Mouse (Mus musculus) hindbrain, embryonic 12.5 days (tissue): ENCODE data around the gene Cdr2. TPM values are rescaled to one million over a fixed set of nuclear protein-coding genes. Genes with fewer than 3 reads are reported as not detected.
"Not testable (repeated sequence)": the region's sequence is repeated elsewhere in the genome, so short reads cannot be mapped to it uniquely, and the experiment has no call there.

Experiments
- ATAC-seq: fragments of 200-750 bp; cut with Nextera tagmentation; 2 replicates; pipeline ENCODE4 v1.8.0; 2017; ENCODE audit warnings: moderate TSS enrichment; ENCODE audit not compliant: low FRiP score
- H3K27ac ChIP-seq: fragments of 300-500 bp; sonication (generic); 2 replicates; pipeline ENCODE4 v1.5.1; 2016; ENCODE audit warnings: mild to moderate bottlenecking
- H3K27me3 ChIP-seq: fragments of 300-500 bp; sonication (generic); 2 replicates; pipeline ENCODE4 v1.6.1; 2016; ENCODE audit warnings: mild to moderate bottlenecking
- H3K36me3 ChIP-seq: fragments of 300-500 bp; sonication (generic); 2 replicates; pipeline ENCODE4 v1.6.1; 2016; ENCODE audit warnings: mild to moderate bottlenecking
- H3K4me1 ChIP-seq: fragments of 300-500 bp; sonication (generic); 2 replicates; pipeline ENCODE4 v1.6.1; 2016
- H3K4me2 ChIP-seq: fragments of 300-500 bp; sonication (generic); replicated peaks from 2 replicates; pipeline ENCODE4 v1.6.1; 2016; ENCODE audit warnings: mild to moderate bottlenecking
- H3K4me3 ChIP-seq: fragments of 300-500 bp; sonication (generic); 2 replicates; pipeline ENCODE4 v1.5.1; 2016; ENCODE audit warnings: mild to moderate bottlenecking
- H3K9ac ChIP-seq: fragments of 300-500 bp; sonication (generic); 2 replicates; pipeline ENCODE4 v1.6.1; 2016; ENCODE audit warnings: mild to moderate bottlenecking, moderate library complexity
- H3K9me3 ChIP-seq: fragments of 300-500 bp; sonication (generic); replicated peaks from 2 replicates; pipeline ENCODE4 v1.6.1; 2016; ENCODE audit warnings: mild to moderate bottlenecking
- WGBS: fragments of 180-500 bp; shearing (Covaris S2); methylation state at CpG from one replicate; pipeline ENCODE4 v1.1.7; 2016; 5-methylcytosine and 5-hydroxymethylcytosine counted together
- polyA plus RNA-seq: library from polyadenylated mRNA; unstranded; fragments of >200 nt; fragmentation: Nextera tagmentation; extraction: Ambion mirVana; gene quantifications from 2 replicates; pipeline ENCODE4 v1.2.1, GENCODE M21; 2016

The Cdr2 gene
- polyA plus RNA-seq, 1 experiment from 2014 or later = 19.0 TPM

DNA sequence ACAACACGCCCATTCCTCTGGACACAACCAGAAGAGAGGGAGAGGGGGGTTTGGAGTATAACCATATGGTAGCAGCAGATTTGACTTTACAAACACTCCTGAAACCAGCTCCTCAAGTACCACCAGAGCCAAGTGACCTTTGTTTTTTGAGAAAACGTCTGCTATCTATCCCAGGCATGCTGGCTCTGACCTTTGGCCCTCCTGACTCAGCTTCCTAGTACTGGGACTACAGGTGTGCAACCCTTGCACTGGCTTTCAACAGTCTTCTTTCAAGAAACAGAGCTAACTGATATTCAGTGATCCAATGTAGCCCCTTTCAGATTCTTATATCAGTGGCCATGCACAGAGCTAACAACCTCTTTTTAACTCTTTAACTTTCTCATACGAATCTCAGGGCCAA is 20.2 kb downstream of the Cdr2 start:
- Histone ChIP-seq H3K27me3 (no peaks in the 10 kb centered on the region), H3K9me3 (no peaks in the 10 kb centered on the region)
- 79% methylated on average over 3 of the region's 3 CpGs for WGBS

DNA sequence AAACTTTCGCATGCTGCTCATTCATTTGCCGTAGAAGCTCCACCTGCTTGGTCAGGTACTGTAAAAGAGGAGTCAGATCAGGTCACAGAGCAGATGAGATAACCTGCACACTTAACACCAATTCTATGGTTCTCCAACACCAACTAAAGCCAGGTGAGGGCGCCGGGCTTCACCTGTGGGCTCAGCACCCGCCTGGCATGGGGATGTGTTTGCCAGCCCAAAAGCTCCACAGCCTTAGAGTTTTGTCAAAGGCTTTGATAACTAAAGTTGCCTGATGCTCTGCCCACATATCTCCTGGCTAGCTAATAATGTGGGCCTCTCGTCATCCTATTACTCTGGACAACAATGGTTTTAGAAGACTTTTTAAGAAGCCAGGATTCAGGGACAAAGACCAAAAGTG is 21.5 kb downstream of the Cdr2 start:
- Histone ChIP-seq H3K27ac (no peak overlapping the region), H3K4me2 (no peak overlapping the region), H3K9me3 (no peaks in the 10 kb centered on the region), H3K36me3 (peaks cover 44% of the 10 kb centered on the region), H3K4me1 (no peaks in the 10 kb centered on the region), H3K27me3 (no peaks in the 10 kb centered on the region), H3K4me3 (no peak overlapping the region), H3K9ac (no peak overlapping the region)
- ATAC-seq = no peak
- WGBS = 87% methylated on average over 6 of the region's 6 CpGs

More for the DNA sequence above, 20.2 kb downstream of the Cdr2 start:
- no peak overlapping the region for H3K9ac ChIP-seq
- no peaks in the 10 kb centered on the region for H3K4me1 ChIP-seq
- no peak overlapping the region for H3K27ac ChIP-seq
- H3K36me3 ChIP-seq = peaks cover 35% of the 10 kb centered on the region
- H3K4me3 ChIP-seq = no peak overlapping the region
- H3K4me2 ChIP-seq = no peak overlapping the region
- ATAC-seq = no peak

DNA sequence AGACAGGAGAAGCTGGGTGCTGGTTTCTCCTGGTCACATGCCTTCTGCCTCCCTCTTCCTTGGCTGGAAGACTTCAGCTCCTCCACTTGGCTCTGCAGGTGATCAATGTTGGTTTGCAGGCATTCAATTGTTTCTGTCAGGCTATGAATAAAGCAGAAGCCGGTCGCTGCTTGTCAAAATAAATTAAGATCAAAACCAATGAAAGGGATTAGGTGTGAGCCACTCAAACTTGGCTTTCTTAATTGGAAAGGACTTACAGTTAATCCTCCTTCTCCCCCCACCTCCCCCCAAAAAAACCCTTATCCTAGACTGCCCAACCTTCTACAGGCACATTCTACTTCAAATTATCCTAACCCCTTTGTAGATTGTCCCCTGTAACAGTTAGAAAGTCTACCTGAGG is 22.0 kb downstream of the Cdr2 start:
- Histone ChIP-seq H3K4me1 (no peaks in the 10 kb centered on the region), H3K4me2 (no peak overlapping the region), H3K36me3 (peaks cover 45% of the 10 kb centered on the region), H3K4me3 (no peak overlapping the region), H3K9me3 (no peaks in the 10 kb centered on the region), H3K27me3 (no peaks in the 10 kb centered on the region), H3K9ac (no peak overlapping the region), H3K27ac (no peak overlapping the region)
- WGBS = 78% methylated on average over 2 of the region's 2 CpGs
- no peak for ATAC-seq

DNA sequence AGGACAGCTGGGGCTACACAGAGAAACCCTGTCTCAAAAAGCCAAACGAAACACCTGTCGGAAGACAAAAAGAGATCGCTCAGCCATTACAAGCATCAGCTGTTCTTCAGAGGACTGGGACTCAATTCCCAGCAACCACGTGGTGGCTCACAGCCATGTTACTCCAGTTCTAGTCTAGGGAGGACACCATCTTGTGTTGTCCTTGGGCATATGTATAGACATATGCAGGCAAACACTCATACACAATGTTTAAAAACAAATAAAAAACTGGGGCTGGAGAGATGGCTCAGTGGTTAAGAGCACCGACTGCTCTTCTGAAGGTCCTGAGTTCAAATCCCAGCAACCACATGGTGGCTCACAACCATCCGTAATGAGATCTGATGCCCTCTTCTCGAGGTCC is 28.5 kb downstream of the Cdr2 start:
- H3K9me3 ChIP-seq, ATAC-seq, H3K4me3 ChIP-seq, H3K9ac ChIP-seq, H3K27ac ChIP-seq, H3K4me1 ChIP-seq, H3K27me3 ChIP-seq, H3K4me2 ChIP-seq: not testable (repeated sequence)
- 82% methylated on average over 7 of the region's 7 CpGs for WGBS
- peaks cover 36% of the 10 kb centered on the region for H3K36me3 ChIP-seq

DNA sequence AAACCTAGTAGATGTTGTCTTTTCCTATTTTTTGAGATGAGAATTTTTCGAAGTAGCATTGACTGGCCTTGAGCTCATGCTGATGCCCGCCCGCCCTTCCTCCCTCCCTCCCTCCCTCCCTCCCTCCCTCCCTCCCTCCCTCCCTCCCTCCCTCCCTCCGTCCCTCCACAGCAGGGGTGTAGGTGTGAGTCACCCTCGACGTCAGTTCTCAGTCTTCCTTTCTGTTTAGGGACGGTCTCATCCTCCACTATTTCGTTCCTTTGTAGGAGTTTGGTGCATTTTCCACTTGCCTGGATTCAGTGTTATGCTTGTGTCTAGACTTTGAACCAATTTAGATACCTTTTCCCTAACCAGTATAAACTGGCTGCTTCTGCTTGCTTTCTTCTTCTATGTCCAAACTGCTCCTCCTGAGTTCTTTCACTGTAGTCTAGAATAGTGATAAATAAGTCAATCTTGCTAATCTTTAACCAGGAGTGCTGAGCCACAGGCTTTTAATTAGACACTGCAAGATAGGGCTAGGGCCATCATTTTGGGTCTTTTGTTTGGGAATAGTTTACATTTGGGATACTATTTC is 38.1 kb downstream of the Cdr2 start:
- WGBS = 78% methylated on average over 4 of the region's 8 CpGs
- Histone ChIP-seq H3K4me3 (no peak overlapping the region), H3K9ac (no peak overlapping the region), H3K9me3 (no peaks in the 10 kb centered on the region), H3K27ac (no peak overlapping the region), H3K4me1 (no peaks in the 10 kb centered on the region), H3K36me3 (peaks cover 69% of the 10 kb centered on the region), H3K27me3 (no peaks in the 10 kb centered on the region), H3K4me2 (no peak overlapping the region)
- no peak for ATAC-seq

DNA sequence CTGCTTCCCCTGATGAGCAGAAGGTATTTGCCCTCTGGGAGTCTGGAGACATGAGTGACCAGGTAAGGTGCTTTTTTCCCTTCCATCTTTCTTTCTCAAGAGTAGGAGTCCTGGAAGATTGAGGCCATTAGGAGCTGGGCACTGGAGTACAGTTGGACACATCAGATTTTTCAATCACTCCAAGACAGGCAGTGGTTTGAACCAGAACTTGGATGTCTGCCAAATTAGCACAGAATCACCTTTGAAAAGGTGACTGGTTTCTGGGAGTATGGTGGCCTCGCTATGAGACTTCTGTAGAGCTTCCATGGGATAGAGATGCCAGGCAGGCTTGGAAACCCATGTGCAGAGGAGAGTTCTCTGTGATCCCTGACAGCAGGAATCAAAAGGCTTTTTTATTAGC is 39.6 kb downstream of the Cdr2 start:
- Histone ChIP-seq H3K36me3 (peaks cover 73% of the 10 kb centered on the region), H3K27ac (no peak overlapping the region), H3K27me3 (no peaks in the 10 kb centered on the region), H3K9me3 (no peaks in the 10 kb centered on the region), H3K4me1 (no peaks in the 10 kb centered on the region), H3K9ac (no peak overlapping the region), H3K4me3 (no peak overlapping the region), H3K4me2 (no peak overlapping the region)
- no peak for ATAC-seq
- 90% methylated on average over 1 of the region's 1 CpGs for WGBS

DNA sequence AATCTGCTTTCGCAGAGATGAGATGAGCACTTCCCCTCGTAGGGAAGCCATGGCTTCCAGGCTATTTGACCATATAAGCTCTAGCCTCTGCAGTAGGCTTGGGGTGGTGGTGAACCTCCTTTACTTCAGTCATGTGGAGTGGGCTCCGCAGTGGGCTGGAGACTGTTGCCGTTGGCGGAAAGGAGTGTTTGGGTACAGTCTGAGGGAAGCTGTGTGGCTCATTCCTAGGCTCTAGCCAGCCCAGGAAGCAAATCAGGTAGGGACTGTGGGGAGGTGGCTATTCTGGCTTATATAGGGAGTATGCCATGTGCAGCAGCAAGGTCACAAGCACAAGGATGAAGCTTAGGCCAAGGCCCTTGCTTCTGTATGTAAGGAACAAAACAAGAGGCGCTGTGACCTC is 40.9 kb downstream of the Cdr2 start:
- Histone ChIP-seq H3K36me3 (peaks cover 77% of the 10 kb centered on the region), H3K4me1 (no peaks in the 10 kb centered on the region), H3K4me2 (no peak overlapping the region), H3K4me3 (no peak overlapping the region), H3K9ac (no peak overlapping the region), H3K27me3 (no peaks in the 10 kb centered on the region), H3K9me3 (no peaks in the 10 kb centered on the region), H3K27ac (no peak overlapping the region)
- WGBS = 91% methylated on average over 6 of the region's 6 CpGs
- ATAC-seq = no peak

DNA sequence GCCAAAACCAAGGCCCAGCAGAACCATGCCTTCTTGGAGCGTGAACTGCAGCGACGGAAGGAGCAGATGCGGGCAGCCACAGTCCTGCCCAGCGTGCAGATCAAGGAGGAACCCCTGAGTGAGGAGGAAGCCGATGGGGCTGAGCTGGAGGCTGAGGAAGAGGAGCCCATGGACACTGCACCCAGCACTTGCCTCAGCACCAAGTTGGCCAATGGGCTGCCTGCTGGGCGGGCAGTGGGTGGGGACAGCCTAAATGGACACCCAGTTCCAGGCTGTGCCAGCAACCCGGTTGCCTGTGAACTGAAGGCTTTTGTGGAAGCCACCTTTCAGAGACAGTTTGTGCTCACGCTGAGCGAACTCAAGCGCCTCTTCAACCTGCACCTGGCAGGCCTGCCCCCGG is 41.8 kb downstream of the Cdr2 start:
- no peaks in the 10 kb centered on the region for H3K9me3 ChIP-seq
- H3K27ac ChIP-seq = no peak overlapping the region
- no peaks in the 10 kb centered on the region for H3K4me1 ChIP-seq
- no peaks in the 10 kb centered on the region for H3K27me3 ChIP-seq
- ATAC-seq = no peak
- no peak overlapping the region for H3K4me3 ChIP-seq
- peaks cover 80% of the 10 kb centered on the region for H3K36me3 ChIP-seq
- 93% methylated on average over 12 of the region's 12 CpGs for WGBS
- no peak overlapping the region for H3K9ac ChIP-seq
- no peak overlapping the region for H3K4me2 ChIP-seq

DNA sequence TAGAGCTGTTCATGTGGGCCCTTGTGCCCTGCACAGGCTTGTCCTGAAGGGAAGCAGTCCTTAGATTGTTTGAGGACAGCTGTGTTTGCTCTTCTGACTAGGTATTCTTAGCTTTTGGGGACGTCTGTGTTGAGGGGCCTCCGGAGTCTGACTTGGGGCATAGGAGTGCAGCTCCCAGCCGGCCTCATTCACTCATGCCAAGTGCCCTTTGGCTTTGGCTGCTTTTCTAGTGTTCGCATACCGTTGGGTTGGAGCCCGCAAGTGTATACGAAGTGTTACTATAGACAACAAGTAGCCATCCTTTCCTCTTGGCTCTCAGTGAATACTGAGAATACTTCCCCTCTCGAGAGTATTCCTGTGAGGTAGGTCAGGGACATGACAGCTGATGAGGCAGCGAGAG is 43.9 kb downstream of the Cdr2 start:
- Histone ChIP-seq H3K9ac (no peak overlapping the region), H3K27ac (no peak overlapping the region), H3K4me3 (no peak overlapping the region), H3K4me2 (no peak overlapping the region), H3K4me1 (no peaks in the 10 kb centered on the region), H3K36me3 (peaks cover 83% of the 10 kb centered on the region), H3K9me3 (no peaks in the 10 kb centered on the region), H3K27me3 (no peaks in the 10 kb centered on the region)
- 90% methylated on average over 9 of the region's 9 CpGs for WGBS
- ATAC-seq = no peak; the same call in 1 of the 2 replicates

DNA sequence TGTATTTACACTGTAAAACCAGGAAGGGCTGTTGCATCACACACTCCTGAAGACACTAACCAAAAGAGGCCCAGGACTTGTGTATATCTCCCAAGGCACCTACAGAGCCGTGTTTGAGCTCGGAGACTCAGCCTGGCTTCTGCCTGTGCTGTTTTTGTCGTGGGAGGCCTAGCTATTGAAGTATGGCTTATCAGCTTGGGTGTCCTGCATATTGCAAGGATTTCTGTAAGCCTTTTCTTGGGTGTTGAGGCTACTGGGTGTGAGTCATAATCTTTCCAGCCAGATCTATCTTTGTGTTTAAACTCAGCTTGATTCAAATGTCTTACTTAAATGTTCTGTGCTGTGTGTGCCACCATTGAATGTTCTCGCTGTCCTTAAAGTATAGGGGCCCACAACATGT is 45.6 kb downstream of the Cdr2 start:
- Histone ChIP-seq H3K36me3 (peaks cover 86% of the 10 kb centered on the region), H3K4me3 (no peak overlapping the region), H3K4me2 (no peak overlapping the region), H3K4me1 (no peaks in the 10 kb centered on the region), H3K27ac (no peak overlapping the region), H3K9me3 (no peaks in the 10 kb centered on the region), H3K27me3 (no peaks in the 10 kb centered on the region), H3K9ac (no peak overlapping the region)
- ATAC-seq = no peak
- 95% methylated on average over 4 of the region's 4 CpGs for WGBS

DNA sequence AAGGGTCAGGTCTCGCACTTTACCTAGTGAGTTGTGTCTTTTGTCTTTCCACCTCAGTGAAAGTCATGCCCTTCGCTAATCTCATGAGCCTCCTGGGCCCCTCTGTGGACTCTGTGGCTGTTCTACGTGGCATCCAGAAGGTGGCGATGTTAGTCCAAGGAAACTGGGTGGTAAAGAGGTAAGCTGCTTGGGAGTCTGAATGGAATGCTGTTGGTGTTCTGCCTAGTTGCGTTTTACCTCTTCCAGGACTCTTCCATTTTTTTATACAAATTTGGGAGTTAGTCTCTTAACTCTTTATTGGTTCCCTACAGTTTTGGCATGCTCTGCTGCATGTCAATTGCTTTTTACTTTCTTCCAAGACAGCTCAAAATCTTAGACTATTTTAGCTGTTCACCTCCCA is 47.4 kb downstream of the Cdr2 start:
- no peak overlapping the region for H3K4me3 ChIP-seq
- H3K27me3 ChIP-seq = no peaks in the 10 kb centered on the region
- WGBS = 36% methylated on average over 5 of the region's 5 CpGs
- no peak overlapping the region for H3K27ac ChIP-seq
- no peak for ATAC-seq
- no peaks in the 10 kb centered on the region for H3K4me1 ChIP-seq
- H3K4me2 ChIP-seq = no peak overlapping the region
- no peak overlapping the region for H3K9ac ChIP-seq
- H3K9me3 ChIP-seq = no peaks in the 10 kb centered on the region
- peaks cover 85% of the 10 kb centered on the region for H3K36me3 ChIP-seq

DNA sequence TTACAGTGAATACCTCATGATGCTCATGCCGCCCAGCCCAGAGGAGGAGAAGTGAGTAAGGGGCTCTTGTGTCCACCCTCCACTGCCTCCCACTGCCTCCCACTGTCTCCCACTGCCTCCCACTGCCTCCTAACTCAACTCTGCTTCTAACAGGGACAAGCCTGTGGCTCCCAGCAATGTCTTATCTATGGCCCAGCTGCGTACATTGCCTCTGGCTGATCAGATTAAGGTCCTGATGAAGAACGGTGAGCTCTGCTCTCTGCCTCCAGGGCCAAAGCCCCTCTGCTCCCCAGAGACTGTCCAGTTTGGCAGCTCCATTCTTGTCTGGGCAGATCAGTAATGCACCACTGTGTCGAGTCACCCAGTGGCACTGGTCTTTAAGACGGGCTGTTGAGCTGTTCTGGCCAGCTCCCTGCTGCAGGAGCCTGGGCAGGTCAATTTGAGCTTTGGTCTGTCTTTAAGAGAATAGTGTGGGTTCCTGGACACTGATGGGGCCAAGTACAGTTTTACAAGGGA is 48.4 kb downstream of the Cdr2 start:
- ATAC-seq = no peak
- WGBS = 84% methylated on average over 4 of the region's 5 CpGs
- no peaks in the 10 kb centered on the region for H3K27me3 ChIP-seq
- peaks cover 84% of the 10 kb centered on the region for H3K36me3 ChIP-seq
- H3K27ac ChIP-seq = no peak overlapping the region
- no peak overlapping the region for H3K9ac ChIP-seq
- H3K9me3 ChIP-seq = no peaks in the 10 kb centered on the region
- H3K4me1 ChIP-seq = no peaks in the 10 kb centered on the region
- no peak overlapping the region for H3K4me3 ChIP-seq
- no peak overlapping the region for H3K4me2 ChIP-seq

DNA sequence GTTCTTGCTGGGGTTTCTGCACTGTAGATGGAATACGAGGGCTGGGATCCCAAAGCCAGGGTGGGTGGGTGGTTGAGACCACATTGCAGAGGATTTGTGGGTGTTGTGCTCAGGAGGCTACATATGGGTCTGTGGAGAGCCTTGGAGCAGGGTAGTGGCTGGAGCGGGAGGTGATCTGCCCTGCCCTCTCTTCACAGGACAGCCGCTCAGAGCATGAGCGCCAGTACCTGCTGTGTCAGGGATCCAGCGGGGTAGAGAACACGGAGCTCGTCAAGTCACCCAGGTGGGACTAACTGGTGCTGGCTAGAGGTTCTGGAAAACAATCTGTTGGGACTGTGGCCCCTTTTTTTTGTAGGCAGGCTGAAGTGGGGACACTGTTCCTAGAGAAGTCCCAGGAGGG is 49.0 kb downstream of the Cdr2 start:
- peaks cover 84% of the 10 kb centered on the region for H3K36me3 ChIP-seq

More for the DNA sequence above, 49.0 kb downstream of the Cdr2 start:
- no peak overlapping the region for H3K27ac ChIP-seq
- no peaks in the 10 kb centered on the region for H3K9me3 ChIP-seq
- no peak overlapping the region for H3K4me3 ChIP-seq
- no peak for ATAC-seq
- no peak overlapping the region for H3K4me2 ChIP-seq
- H3K9ac ChIP-seq = no peak overlapping the region
- H3K4me1 ChIP-seq = no peaks in the 10 kb centered on the region
- H3K27me3 ChIP-seq = no peaks in the 10 kb centered on the region
- 94% methylated on average over 7 of the region's 7 CpGs for WGBS
